Mouse (Mus musculus): Measurements from ENCODE around the gene Ccdc9.
A peak's percentile ranks its signal among the peaks of the same experiment; 100 is the strongest.
"Not testable (repeated sequence)": the region's sequence is repeated elsewhere in the genome, so short reads cannot be mapped to it uniquely, and the experiment has no call there.

Gene Ccdc9

GRCm38 (mm10) chr7:16266593-16266992 lies 20.0 kb downstream of the Ccdc9 start:
- DNase-seq, result not testable (repeated sequence)

GRCm38 (mm10) chr7:16265856-16266255 lies 20.7 kb downstream of the Ccdc9 start:
- no peak for DNase-seq

- DNase-seq, result no peak
Measured at GRCm38 (mm10) chr7:16263843-16264242, 22.8 kb downstream of the Ccdc9 start.

GRCm38 (mm10) chr7:16263015-16263787 lies 23.4 kb downstream of the Ccdc9 start:
- peak; percentile 85 to 88 for DNase-seq

- DNase-seq, result no peak
Measured at GRCm38 (mm10) chr7:16261097-16261496, 25.5 kb downstream of the Ccdc9 start.

GRCm38 (mm10) chr7:16259110-16259590 lies 27.4 kb downstream of the Ccdc9 start, which contains the start of gene C5ar1:
TSS of gene C5ar1 (minus strand) at chr7:16259540.
- no peak for DNase-seq

- DNase-seq, result no peak
Measured at GRCm38 (mm10) chr7:16257830-16258229, 28.8 kb downstream of the Ccdc9 start.

GRCm38 (mm10) chr7:16255963-16256362 lies 30.6 kb downstream of the Ccdc9 start:
- DNase-seq, result not testable (repeated sequence)

- no peak for DNase-seq
Measured at GRCm38 (mm10) chr7:16254195-16254594, 32.4 kb downstream of the Ccdc9 start.

GRCm38 (mm10) chr7:16250687-16251086 lies 35.9 kb downstream of the Ccdc9 start:
- no peak for DNase-seq

- no peak for DNase-seq
Measured at GRCm38 (mm10) chr7:16245958-16246357, 40.6 kb downstream of the Ccdc9 start.

GRCm38 (mm10) chr7:16244067-16244466 lies 42.5 kb downstream of the Ccdc9 start, which contains the start of gene C5ar2:
TSS of gene C5ar2 (minus strand) at chr7:16244154.
- no peak for DNase-seq

GRCm38 (mm10) chr7:16242198-16242597 lies 44.4 kb downstream of the Ccdc9 start:
- no peak for DNase-seq

- no peak for DNase-seq
Measured at GRCm38 (mm10) chr7:16241787-16242186, 44.8 kb downstream of the Ccdc9 start.

- DNase-seq, result no peak
Measured at GRCm38 (mm10) chr7:16240978-16241303, 45.7 kb downstream of the Ccdc9 start.

- DNase-seq, result peak in 1 of 2 experiments; percentile 8
Measured at GRCm38 (mm10) chr7:16240281-16240977, 46.2 kb downstream of the Ccdc9 start.

GRCm38 (mm10) chr7:16239554-16239997 lies 47.0 kb downstream of the Ccdc9 start:
- DNase-seq, result peak; percentile 58 to 62

- no peak for DNase-seq
Measured at GRCm38 (mm10) chr7:16229869-16230268, 56.7 kb downstream of the Ccdc9 start.
